Mouse (Mus musculus) urinary bladder, adult 2 months (tissue): ENCODE data around the gene Ppm1l. TPM values are rescaled to one million over a fixed set of nuclear protein-coding genes. Genes with fewer than 3 reads are reported as not detected.
"Not testable (repeated sequence)": the region's sequence is repeated elsewhere in the genome, so short reads cannot be mapped to it uniquely, and the experiment has no call there.

Source experiments
- DNase-seq: peaks from one replicate; pipeline ENCODE4 v3.0.0; 2022; ENCODE audit warnings: low spot score
- polyA plus RNA-seq: library from polyadenylated mRNA; depleted of rRNA; stranded (reverse); fragments of >200 nt; gene quantifications from 2 replicates; pipeline ENCODE4 v1.2.3, GENCODE M21; 2012

Gene Ppm1l
- polyA plus RNA-seq, 1 experiment = 6.7 TPM

DNA sequence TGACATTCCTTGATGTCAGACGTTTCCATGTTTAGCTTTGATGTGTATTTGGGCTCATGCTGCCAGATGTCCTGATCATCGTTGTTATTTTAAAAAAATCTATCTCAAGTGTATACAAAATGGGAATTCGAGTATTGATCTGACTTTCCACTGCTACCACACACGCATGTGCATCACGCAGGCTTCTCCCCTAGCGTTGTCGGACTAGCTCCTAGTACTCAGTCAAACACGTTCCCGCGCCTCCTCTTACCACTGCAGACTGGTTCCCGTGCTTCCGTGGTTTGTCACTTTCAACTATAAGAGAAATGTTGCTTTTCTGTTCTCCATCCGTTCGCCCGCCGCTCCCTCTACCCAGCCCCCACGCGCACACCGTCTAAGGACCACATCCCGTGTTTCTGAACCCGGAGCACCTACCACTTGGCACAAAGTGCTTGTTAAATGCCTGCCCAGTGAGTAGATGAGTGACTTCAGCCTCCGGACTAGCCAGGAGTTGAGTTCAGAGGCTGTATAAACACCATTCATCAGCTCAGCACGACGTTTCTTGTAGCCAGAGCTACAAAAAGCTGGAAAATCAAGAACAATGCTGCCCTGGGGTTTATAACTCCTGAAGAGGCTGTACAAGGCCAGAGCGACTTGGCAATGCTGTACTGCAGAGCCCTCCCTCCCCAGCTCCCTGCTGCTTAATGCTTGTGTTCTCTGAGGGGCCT lies 219.4 kb downstream of the Ppm1l start:
- no peak for DNase-seq

DNA sequence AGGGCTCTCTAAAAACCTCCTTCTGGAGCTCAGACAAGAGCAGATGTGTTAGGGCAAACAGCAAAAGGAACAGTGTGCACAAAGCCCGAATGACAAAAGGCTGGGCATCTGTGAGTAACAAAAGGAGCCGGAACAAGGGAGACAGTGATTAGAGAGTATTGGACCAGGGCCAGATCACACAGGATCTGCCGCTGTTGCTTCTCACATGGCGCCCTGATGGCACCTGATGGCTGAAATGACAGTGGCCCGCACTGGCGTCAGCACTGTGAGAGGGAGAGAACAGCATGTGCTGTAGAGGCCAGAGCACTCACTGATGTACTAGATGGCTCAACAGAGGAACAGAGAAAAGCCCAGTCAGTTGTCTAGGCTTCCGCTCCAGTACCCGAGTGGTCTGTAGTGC lies 226.3 kb downstream of the Ppm1l start:
- DNase-seq = no peak

DNA sequence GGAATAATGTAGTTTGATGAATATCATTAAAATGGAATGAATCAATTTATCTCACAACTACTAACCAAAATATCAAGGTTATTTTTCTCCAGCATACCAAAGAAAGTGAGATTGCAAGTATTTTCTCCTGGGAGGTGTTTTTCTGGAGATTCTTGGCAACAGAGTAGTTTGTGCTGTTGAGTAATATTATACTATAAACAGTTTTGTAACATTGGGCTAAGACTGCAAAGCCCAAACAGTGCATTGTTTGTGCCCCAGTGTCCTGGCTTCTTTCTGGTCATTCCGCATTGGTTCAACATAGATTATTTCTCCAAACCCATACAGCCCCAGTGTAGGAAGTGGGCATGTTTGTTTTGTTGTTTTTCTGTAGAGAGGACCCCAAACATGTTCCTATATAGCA lies 227.1 kb downstream of the Ppm1l start:
- DNase-seq = no peak

DNA sequence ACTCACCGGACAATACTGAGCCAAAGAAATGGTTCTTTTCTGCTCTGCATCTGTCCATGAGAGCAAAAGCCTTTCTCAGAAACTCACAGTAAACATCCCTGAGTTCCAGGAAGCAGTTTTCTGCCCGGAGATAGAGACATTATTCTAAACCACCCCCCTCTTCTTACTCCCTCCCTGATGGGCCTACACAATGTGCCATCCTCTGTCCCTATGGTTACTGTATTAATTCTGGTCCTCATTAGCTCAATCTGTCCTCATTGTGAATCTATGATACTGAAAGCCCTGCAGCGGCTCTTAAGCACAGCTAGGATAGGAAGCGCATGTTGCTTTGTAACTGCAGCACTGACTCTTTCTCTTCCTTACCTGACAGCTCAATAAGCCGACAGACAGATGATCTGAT lies 228.4 kb downstream of the Ppm1l start:
- DNase-seq = no peak

DNA sequence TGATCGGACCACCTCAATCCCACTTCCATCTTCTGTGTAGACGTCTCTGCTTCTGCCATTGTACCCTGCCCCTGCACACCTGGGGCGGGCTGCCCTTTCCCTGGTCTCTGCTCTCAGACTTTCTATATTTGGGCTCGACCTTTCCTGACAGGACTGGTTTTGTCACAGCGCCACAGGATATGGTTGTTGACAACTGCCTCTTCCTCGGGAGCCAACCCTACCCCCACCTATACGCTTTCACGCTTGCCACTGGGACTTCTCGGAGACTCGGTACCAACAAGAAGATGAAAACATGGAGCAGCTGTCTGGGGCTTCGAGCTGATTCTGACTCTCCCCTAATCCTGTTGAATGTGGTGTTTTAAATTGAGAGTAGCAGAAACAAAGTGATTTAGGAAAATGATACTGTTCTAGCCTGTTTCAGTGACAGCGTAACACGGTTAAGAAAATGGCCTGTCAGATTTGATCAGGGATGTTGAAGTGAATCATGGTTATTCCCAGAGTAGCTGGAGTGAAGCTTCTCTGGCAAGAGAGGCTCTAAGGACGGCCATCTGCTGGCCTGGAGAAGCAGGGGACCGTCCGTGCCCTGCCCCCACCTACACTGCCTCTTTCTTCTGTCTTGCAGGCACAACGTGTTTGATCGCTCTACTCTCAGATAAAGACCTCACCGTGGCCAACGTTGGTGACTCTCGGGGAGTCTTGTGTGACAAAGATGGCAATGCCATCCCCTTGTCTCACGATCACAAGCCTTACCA lies 232.2 kb downstream of the Ppm1l start:
- DNase-seq = no peak

DNA sequence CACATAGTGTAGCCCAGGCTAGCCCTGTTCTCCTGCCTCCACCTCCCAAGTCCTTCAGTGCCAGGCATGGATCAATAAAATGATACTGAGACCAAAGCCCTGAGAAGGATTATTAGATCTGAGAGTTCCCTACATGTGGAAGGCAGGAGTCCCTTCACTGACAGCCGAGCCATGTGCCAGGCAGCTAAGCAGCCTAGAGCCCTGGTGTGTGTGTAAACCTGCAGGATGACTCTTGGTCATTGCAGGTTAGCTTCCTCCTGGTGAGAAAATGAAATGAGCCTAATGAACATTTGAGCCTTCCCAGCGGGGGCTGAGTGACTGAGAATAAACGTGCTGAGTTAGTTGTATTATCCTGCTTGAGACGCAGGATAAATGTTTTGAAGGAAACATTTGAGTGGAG lies 232.9 kb downstream of the Ppm1l start:
- no peak for DNase-seq

DNA sequence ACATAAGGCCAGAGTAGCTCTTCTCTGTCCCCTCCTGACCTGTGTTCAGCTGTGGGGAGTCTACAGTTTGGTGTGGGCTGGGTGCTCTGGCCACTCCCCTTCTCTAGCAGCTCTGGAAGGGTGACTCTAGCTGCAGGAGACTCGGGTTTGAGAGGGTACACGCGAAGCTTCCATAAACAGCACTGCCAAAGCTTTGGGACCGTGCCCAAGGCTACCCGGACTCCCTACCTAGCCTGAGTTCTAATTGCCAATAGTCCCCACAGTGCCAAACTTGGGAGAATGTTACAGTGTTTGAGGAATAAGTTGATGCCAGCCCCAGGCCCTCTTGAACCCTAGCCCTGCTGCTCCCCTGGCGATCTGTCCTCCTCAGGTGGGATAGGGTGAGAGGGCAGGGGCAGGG lies 238.8 kb downstream of the Ppm1l start:
- DNase-seq = no peak

DNA sequence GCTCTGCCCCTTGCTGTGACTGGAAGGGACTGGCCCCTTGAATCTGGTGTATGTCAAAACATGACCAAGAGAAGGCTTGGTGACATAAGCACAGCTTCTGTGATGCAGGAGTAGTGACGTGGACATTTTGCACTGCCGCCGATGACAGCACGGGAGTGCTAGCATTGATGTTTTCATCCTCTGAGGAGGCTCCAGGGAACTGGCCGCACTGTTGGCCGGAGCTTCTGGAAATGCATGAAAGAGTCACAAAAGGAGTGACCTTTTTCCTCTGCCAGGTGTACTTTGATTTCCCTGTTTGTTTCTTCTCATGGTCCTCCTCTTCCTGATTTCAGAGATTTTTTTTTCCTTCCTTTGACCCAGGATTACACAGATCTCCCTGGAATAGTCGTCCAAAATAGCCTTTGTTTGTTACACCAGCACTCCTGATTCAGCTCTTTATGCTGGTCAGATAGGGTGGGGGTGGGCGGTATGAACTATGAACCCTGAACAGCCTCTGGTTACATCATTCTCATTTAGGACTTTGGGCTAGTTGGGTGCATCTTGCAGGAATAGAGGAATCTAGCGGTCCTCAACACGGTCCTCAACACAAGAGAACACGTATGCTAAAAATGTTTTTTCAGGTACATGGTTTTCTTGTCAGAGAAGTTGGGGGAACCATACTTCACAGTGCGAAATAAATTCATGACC lies 239.6 kb downstream of the Ppm1l start:
- no peak for DNase-seq

DNA sequence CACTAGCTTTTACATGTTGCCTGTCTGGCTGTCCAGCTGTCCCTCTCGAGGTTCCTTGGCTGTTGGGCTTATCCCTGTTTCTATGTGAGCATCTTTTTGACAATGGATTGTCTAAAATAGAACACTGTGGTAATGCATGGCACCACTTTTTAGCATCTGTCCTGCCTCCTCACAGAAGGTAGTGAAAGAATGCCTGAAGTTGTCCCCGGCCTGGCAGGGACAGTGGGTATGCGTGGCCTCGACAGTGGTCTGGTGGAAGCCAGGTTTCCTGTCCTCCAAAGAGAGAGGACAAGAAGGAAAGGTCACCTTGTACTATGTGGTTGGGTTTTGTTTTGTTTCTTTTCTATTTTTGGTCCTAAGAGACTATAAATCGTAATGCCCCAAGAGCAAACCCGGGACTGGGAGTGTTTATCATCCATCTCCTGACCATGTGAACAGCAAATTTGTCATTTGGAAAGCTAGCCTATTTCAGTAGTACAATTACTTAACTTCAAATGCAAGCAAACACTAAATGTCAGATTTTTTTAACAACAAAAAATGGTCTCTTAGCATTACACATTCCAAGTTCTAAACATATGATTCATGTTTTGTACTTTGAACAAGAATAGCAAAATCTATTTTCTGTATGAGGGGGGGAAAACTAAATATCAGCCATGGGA lies 242.8 kb downstream of the Ppm1l start:
- no peak for DNase-seq

DNA sequence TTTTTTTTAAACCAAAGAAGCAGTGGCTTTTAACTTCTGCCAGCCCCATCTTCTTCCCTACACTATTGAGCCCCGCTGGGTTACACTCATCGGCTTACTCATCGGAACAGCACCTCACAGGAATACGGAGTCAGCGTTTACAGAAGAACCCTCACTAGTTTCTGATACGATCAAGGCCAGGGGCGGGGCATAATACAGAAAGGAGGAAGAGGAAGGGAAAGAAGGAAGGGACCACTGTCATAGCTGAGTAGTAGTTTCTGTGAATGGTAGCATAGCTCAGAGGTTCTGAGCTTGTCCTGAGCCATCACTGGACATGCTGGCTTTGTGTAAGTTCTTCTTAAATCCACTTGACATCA lies 243.3 kb downstream of the Ppm1l start:
- DNase-seq = no peak

DNA sequence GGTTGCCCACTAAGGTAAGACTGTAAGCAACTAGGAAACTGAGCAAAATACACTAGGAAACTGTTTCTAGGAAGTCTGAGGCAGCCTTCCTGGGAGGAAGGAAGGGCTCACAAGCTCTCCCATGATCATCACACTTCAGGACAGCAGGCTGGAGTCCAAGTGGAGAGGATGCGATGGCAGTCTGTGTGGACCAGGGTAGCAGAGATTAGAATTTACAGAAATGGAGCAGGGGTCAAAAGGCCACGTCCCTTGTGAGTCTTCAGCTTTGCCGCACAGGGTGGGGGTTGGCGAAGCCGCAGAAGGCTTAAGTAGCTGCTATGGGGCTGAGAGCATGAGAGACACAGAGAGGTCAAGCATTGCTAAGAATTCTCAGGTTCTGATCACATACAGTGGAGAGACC lies 245.0 kb downstream of the Ppm1l start:
- DNase-seq = no peak

DNA sequence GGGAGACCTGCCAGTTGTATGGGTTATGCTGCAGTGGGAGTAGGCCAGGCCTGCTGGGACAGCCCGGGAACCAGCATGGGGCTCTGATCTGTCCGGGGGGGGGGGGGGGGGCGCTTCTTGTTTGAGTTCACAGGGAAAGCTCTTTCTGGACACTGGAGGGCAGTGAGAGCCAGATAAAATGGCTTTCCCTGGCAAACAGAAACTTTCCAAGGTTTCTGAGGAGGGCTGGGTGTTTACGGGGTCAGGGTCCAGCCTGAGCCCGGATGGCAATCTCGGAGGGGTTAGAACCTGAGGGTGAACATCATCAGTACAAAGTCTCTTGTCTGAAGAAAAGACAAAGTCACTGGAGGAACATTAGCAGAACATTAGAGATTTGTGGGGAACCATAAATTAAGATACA lies 246.7 kb downstream of the Ppm1l start:
- DNase-seq = no peak

DNA sequence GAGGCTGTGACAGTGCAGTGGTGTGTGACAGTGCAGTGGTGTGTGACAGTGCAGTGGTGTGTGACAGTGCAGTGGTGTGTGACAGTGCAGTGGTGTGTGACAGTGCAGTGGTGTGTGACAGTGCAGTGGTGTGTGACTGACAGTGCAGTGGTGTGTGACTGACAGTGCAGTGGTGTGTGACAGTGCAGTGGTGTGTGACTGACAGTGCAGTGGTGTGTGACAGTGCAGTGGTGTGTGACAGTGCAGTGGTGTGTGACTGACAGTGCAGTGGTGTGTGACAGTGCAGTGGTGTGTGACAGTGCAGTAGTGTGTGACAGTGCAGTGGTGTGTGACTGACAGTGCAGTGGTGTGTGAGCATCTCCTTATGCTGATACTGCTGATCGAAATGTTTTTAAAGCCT lies 248.9 kb downstream of the Ppm1l start:
- not testable (repeated sequence) for DNase-seq

DNA sequence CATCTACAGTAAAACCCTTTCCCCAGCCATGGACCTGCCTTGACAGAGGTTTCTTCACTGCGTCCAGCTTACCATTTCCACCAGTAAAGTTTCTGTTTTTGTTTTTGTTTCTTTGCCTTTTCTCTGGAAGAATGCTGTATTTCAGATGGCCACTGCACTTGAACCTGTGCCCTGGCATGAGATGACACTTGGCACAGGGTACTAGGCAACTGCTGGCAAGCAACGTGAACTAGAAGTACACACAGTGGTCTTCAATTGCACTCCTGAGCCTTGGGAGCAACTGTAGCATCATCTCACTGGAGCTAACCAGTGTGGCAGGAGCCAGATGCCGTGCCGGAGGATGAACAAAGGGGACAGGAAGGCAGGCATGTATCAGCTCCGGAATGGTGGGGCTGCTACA lies 255.9 kb downstream of the Ppm1l start:
- DNase-seq = no peak

DNA sequence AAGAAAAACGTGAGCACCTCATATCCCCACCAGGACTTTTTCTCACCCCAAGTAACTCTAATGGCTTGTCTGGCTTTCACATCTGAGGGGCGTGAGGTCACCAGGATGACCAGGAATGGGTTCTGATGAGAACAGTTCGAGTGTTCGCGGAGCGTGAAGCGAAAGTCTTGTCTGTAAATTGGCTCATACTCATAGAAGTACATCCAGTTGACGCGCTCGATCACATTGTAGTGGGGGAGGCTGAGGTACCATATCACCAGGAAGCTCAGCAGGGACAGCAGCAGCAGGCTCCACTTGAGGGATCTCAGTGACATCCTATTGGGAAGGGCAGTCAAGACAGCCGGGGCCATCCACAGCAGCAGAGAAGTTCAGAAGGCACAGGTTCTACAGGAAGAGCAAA lies 258.9 kb downstream of the Ppm1l start:
- DNase-seq = no peak

DNA sequence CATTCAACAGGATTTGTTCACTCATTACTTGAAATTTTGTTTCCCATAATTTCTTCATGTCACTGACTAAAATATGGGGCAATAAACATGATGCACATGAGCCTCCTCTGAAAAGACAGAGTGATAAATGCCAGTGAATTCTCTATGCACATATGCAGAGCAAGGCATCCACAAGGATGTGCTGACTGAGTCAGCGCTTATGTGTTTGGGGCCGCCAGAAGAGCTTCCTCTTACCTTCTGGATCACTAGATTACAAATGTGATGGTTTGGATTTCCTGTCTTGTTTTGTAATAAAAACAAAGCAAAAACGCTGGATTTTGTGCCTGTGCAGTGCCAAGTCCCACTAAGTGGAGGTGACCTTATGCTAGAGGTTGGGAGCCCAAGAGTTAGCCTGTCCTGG lies 260.1 kb downstream of the Ppm1l start:
- no peak for DNase-seq

DNA sequence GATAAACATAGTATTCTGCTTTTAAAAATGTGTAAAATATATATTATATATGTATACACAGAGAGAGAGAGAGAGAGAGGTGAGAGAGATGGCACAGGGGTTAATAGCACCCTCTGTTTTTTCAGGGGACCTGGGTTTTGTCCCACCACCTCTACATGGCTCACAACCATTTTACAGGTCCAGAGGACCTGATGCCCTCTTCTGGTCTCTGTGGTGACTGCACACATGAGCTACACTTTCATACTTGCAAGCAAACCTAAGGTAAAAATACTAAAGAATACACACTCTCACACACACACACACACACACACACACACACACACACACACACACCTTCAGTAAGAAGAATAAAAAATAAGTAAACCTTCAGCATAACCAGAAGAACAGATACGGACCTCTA lies 262.1 kb downstream of the Ppm1l start:
- no peak for DNase-seq

DNA sequence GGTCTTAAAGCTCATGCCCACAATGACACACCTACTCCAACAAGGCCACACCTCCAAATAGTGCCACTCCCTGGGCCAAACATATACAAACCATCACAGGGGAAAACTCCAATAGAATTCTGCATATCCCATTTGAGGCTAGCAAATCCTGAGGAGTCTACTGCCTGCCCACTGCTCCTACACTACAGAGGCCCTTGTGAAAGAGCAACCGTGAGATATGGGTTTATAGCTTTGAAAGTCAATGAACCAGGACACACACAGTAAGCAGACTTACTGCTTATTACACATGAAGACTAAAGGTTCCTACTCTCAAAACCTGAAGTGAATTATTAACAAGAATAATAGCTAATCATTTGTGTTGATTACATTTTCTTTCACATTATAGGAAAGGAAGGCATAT lies 267.1 kb downstream of the Ppm1l start:
- DNase-seq = no peak

DNA sequence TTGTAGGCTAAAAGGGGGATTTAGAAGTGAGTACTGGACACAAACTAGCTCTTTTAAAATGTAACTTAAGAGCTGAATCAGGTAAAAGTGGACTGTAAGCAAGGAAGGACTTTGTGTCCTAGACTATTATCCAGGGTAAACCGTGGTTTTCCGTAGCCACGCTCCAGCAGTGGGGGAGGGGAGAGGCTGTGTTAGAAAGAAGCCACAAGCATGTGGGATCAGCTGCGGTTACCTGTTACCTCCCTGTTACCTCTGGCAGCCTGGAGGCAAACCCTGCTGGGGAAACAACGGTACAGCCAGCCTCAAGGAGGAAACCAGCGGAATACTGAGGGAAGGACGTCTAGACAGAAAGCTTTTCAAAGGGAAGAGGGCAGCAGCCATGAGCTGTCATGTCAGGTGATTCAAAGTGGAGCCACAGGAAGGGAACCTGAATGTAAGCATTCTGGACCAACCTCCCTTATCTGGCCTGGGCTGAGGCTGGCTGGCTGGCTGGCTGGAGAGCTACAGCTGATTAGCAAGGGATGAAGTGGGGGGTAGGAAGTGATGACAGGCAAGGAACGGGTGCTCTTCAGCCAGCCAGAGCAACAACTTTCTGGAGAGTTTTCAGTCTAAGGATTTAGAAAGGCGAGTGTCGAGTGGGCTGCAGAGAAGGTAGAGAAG lies 271.6 kb downstream of the Ppm1l start:
- DNase-seq = no peak

DNA sequence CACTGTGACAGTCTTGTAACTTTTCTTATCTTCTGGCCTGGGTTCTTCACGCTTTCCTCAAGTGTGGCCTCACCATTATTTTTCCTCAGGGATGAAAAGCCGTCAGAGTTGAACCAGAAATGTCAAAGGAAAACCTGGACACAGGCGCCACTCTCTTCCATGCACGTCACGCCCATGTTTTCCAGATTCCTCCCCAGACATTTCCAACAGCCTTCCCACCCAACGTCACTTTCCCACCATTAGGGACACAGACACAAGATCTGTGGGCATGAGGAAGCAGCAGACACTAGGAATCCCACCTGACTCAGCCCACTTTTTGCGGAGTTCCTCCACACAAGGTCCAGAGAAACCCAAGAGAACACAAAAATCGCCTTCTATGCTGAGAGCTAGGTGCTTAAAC lies 276.8 kb downstream of the Ppm1l start:
- no peak for DNase-seq

DNA sequence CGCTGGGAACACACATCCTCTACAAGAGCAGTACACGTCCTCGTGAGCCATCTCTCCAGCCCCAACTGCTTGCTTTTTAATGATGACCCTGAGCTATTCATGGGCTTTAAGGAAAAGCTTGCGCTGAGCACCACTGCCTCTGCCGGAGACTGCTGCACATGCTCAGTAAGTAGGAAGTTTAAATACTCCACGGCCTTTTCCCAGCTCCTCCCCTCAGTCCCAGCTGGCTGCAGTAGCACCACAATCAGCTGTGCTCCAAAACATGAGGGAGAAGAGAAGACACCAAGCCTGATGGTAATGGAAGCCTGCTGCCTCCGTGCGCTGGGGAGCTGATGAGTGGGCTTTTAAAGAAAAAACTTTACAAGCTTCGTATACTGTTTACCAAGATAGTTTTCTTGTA lies 277.4 kb downstream of the Ppm1l start:
- DNase-seq = no peak

DNA sequence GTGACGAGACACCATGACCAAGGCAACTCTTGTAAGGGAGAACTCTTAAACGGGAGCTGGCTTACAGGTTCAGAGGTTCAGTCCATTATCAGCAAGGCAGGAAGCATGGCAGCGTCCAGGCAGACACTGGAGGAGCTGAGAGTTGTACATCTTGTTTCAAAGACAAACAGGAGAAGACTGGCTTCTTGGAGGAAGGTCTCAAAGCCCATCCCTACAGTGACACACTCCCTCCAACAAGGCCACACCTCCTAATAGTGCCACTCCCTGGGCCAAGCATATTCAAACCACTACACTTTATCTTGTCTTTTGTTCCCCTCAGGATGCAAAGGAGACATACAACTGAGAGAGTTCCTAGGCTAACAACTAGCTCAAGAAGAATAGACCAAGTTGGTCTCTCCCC lies 279.5 kb downstream of the Ppm1l start:
- no peak for DNase-seq
